Mouse (Mus musculus) embryonic facial prominence, embryonic 14.5 days (tissue): ENCODE results near the gene Tnks1bp1. TPM values are rescaled to one million over a fixed set of nuclear protein-coding genes. Genes with fewer than 3 reads are reported as not detected.

ENCODE experiments used
- ATAC-seq: fragments of 200-750 bp; cut with Nextera tagmentation; 2 replicates; pipeline ENCODE4 v1.8.0; 2017; ENCODE audit warnings: low read depth, moderate number of reproducible peaks, moderate TSS enrichment
- DNase-seq: peaks from one replicate; pipeline ENCODE4 v3.0.0-alpha.2; 2015; ENCODE audit warnings: low spot score
- H3K27ac ChIP-seq: fragments of 300-500 bp; sonication (generic); replicated peaks from 2 replicates; pipeline ENCODE4 v1.5.1; 2014; ENCODE audit warnings: low read depth, mild to moderate bottlenecking, low read length, moderate library complexity
- H3K27me3 ChIP-seq: fragments of 300-500 bp; sonication (generic); replicated peaks from 2 replicates; pipeline ENCODE4 v1.6.1; 2014; ENCODE audit warnings: low read length; ENCODE audit not compliant: control insufficient read depth, insufficient read depth
- H3K36me3 ChIP-seq: fragments of 300-500 bp; sonication (generic); 2 replicates; pipeline ENCODE4 v1.6.1; 2014; ENCODE audit warnings: low read length, mixed read lengths; ENCODE audit not compliant: control insufficient read depth, insufficient read depth
- H3K4me1 ChIP-seq: fragments of 300-500 bp; sonication (generic); 2 replicates; pipeline ENCODE4 v1.6.1; 2014; ENCODE audit warnings: antibody characterized with exemption, low read length; ENCODE audit not compliant: control insufficient read depth, insufficient read depth
- H3K4me2 ChIP-seq: fragments of 300-500 bp; sonication (generic); 2 replicates; pipeline ENCODE4 v1.6.1; 2014; ENCODE audit warnings: low read depth, mild to moderate bottlenecking, low read length, moderate library complexity, mixed read lengths
- H3K4me3 ChIP-seq: fragments of 300-500 bp; sonication (generic); 2 replicates; pipeline ENCODE4 v1.5.1; 2014; ENCODE audit warnings: low read depth, mild to moderate bottlenecking, low read length
- H3K9ac ChIP-seq: fragments of 300-500 bp; sonication (generic); 2 replicates; pipeline ENCODE4 v1.6.1; 2014; ENCODE audit warnings: low read depth, mild to moderate bottlenecking, low read length, moderate library complexity, mixed read lengths
- H3K9me3 ChIP-seq: fragments of 300-500 bp; sonication (generic); 2 replicates; pipeline ENCODE4 v1.6.1; 2016; ENCODE audit warnings: low read length; ENCODE audit not compliant: control insufficient read depth
- WGBS: fragments of 180-500 bp; shearing (Covaris S2); extraction: QIAGEN DNeasy Blood & Tissue Kit; methylation state at CpG from one replicate; pipeline ENCODE4 v1.1.7; 2014; 5-methylcytosine and 5-hydroxymethylcytosine counted together
- polyA plus RNA-seq: library from polyadenylated mRNA; unstranded; fragments of >200 nt; fragmentation: Nextera tagmentation; extraction: Ambion mirVana; gene quantifications from 2 replicates; pipeline ENCODE4 v1.2.1, GENCODE M21; 2014

The Tnks1bp1 gene
- polyA plus RNA-seq, 1 experiment from 2014 or later: 14.7 TPM

GRCm38 (mm10) chr2:85105426-85106013 is 57.7 kb downstream of the Tnks1bp1 start:
- Histone ChIP-seq H3K9ac (no peak overlapping the region), H3K4me2 (no peak overlapping the region), H3K4me1 (no peaks in the 10 kb centered on the region), H3K27ac (no peak overlapping the region), H3K9me3 (peaks cover 8% of the 10 kb centered on the region; the same call in 1 of the 2 replicates), H3K4me3 (no peak overlapping the region), H3K27me3 (no peaks in the 10 kb centered on the region), H3K36me3 (no peaks in the 10 kb centered on the region)
- DNase-seq: no peak
- WGBS: 77% methylated on average over 11 of the region's 11 CpGs
- ATAC-seq: peak; percentile 18; the same call in 1 of the 2 replicates

GRCm38 (mm10) chr2:85106068-85106790 is 58.4 kb downstream of the Tnks1bp1 start:
- Histone ChIP-seq H3K9ac (no peak overlapping the region), H3K4me2 (no peak overlapping the region)
- WGBS: 67% methylated on average over 7 of the region's 7 CpGs

GRCm38 (mm10) chr2:85106941-85107340 is 59.1 kb downstream of the Tnks1bp1 start:
- Histone ChIP-seq H3K9me3 (no peaks in the 10 kb centered on the region), H3K27ac (no peak overlapping the region), H3K36me3 (no peaks in the 10 kb centered on the region), H3K9ac (no peak overlapping the region), H3K4me2 (no peak overlapping the region), H3K4me1 (no peaks in the 10 kb centered on the region), H3K27me3 (no peaks in the 10 kb centered on the region), H3K4me3 (no peak overlapping the region)
- 0 out of 2 replicates have a peak, but pooled peaks have one; percentile 30 for ATAC-seq
- no peak for DNase-seq
- 81% methylated on average over 4 of the region's 4 CpGs for WGBS

More at GRCm38 (mm10) chr2:85106068-85106790, 58.4 kb downstream of the Tnks1bp1 start:
- Histone ChIP-seq H3K9me3 (peaks cover under 1% of the 10 kb centered on the region; the same call in 1 of the 2 replicates), H3K27me3 (no peaks in the 10 kb centered on the region), H3K4me1 (no peaks in the 10 kb centered on the region), H3K27ac (no peak overlapping the region), H3K36me3 (no peaks in the 10 kb centered on the region), H3K4me3 (no peak overlapping the region)
- no peak; the same call in 1 of the 2 replicates for ATAC-seq
- DNase-seq: no peak

- Histone ChIP-seq H3K27ac (no peak overlapping the region), H3K4me2 (no peak overlapping the region), H3K36me3 (no peaks in the 10 kb centered on the region), H3K9me3 (no peaks in the 10 kb centered on the region), H3K4me1 (no peaks in the 10 kb centered on the region), H3K4me3 (no peak overlapping the region), H3K9ac (no peak overlapping the region), H3K27me3 (no peaks in the 10 kb centered on the region)
- ATAC-seq (no peak), DNase-seq (no peak)
- WGBS: 77% methylated on average over 9 of the region's 9 CpGs
These were observed 62.6 kb downstream of the Tnks1bp1 start for GRCm38 (mm10) chr2:85110288-85110875.

Other genes starting within 250 kb of the Tnks1bp1 start
- 44.5 and 48.2 TPM in 2 replicates for gene Ube2l6, start 249.2 kb upstream of the Tnks1bp1 start, polyA plus RNA-seq
- gene Smtnl1, start 225.4 kb upstream of the Tnks1bp1 start, polyA plus RNA-seq: 0.48 and 1.6 TPM in 2 replicates
- 55.5 and 55.7 TPM in 2 replicates for gene Timm10, start 221.0 kb upstream of the Tnks1bp1 start, polyA plus RNA-seq
- gene Slc43a1, start 209.2 kb upstream of the Tnks1bp1 start, polyA plus RNA-seq: 14.3 and 17.0 TPM in 2 replicates
- 2.5 and 3.4 TPM in 2 replicates for gene Rtn4rl2, start 161.3 kb upstream of the Tnks1bp1 start, polyA plus RNA-seq
- gene Slc43a3, start 111.4 kb upstream of the Tnks1bp1 start, polyA plus RNA-seq: 36.6 and 38.8 TPM in 2 replicates
- gene Prg2, start 67.6 kb upstream of the Tnks1bp1 start, polyA plus RNA-seq: 0.34 TPM in 1 of 2 replicates, not detected in the other
- gene Prg3, start 59.8 kb upstream of the Tnks1bp1 start, polyA plus RNA-seq: not detected in 2 replicates
- gene Ssrp1, start 10.8 kb upstream of the Tnks1bp1 start, polyA plus RNA-seq: 217 and 272 TPM in 2 replicates
- 6.7 and 7.0 TPM in 2 replicates for gene P2rx3, start 10.6 kb upstream of the Tnks1bp1 start, polyA plus RNA-seq
- 62.0 and 63.2 TPM in 2 replicates for gene Aplnr, start 88.2 kb downstream of the Tnks1bp1 start, polyA plus RNA-seq
- 2.1 and 2.3 TPM in 2 replicates for gene Lrrc55, start 149.2 kb downstream of the Tnks1bp1 start, polyA plus RNA-seq